Mouse (Mus musculus) cerebellum, adult 2 months (tissue): ENCODE data around the gene Sde2.

ENCODE experiments used
- CTCF ChIP-seq: fragments of 200-500 bp; IDR thresholded peaks from 2 replicates; pipeline ENCODE4 v1.5.1; 2011; ENCODE audit warnings: low read depth, mild to moderate bottlenecking, control low read depth, low read length, moderate library complexity, borderline replicate concordance; ENCODE audit not compliant: insufficient read depth
- POLR2A ChIP-seq: fragments of 200-500 bp; IDR thresholded peaks from 2 replicates; pipeline ENCODE4 v1.6.1; 2011; ENCODE audit warnings: low read length, control low read depth, borderline replicate concordance; ENCODE audit not compliant: insufficient read depth

- TF ChIP-seq CTCF (no peak), POLR2A (no peak)
These were observed 19.3 kb downstream of the Sde2 start for GRCm38 (mm10) chr1:180870122-180870650.
